In the genomic region with DNA sequence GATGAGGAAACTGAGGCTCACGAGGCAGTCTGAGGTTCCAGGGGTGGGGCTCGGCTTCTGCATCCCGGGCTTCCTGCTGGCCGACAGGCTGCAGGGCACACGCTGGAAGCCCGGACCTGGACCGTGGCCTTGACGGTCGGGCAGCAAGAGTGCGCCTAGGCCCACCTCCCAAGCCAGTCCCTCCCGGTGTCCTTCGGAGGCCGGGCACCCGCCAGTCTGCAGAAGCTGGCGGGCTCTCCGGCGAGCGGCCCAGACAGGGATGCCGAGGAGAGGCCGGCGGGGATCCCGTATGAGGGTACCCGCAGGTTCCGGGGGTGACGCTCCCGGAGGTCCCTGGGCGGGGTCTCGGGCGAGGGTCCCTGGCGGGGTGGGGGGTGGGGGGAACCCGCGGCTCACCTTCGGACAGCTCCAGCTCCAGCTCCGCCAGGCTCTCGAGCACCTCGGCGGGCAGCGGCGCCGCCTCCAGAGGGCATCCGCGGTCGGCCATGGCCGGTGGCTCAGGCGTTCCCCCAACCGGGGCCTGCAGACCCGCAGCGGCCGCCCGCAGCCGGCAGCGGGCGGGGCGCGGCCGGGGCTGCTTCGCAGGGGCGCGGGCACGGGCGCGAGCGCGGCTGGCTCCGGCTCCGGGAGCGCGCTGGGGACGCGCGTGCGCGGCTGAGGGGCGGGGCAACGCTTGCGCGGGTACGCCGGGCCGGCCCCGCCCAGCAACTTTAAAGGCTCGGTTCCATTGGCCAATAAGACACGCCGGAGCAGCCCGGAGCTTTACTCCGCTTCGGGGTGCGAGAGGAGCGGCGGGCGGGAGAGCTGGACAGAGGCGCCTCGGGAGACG, we compare ENCODE assay signal across 7 mouse cellular contexts. TPM values are rescaled to one million over a fixed set of nuclear protein-coding genes. Genes with fewer than 3 reads are reported as not detected.
DNase-seq lines count a peak whose midpoint lies in the region; ATAC-seq lines count a peak whose summit lies in the region.

A gene (minus strand): TSS at position 581 of the 829 bp plus-strand sequence.

- intact Hi-C loops in gastrocnemius, postnatal 36 days (cut with DNase I): no loop called here
- intact Hi-C loops in left cerebral cortex, postnatal 25 days (cut with DNase I): no loop called here

- H3K4me3 ChIP-seq in intestine, embryonic 15.5 days (replicated peaks): peak within 1 kb of the TSS; percentile 89
- H3K4me3 ChIP-seq in midbrain, embryonic 10.5 days: peak within 1 kb of the TSS; percentile 85

- H3K27me3 ChIP-seq in intestine, embryonic 15.5 days (replicated peaks): no peaks in the 10 kb centered on the region
- H3K27me3 ChIP-seq in midbrain, embryonic 10.5 days (ENCODE audit: low read depth, poor library complexity, severe bottlenecking): peaks cover 6% of the 10 kb centered on the region; the same call in 1 of the 2 replicates

- H3K4me1 ChIP-seq in intestine, embryonic 15.5 days (replicated peaks): peaks cover 8% of the 10 kb centered on the region; the same call in 1 of the 2 replicates
- peaks cover 25% of the 10 kb centered on the region for H3K4me1 ChIP-seq in midbrain, embryonic 10.5 days

- H3K9me3 ChIP-seq in intestine, embryonic 15.5 days: no peaks in the 10 kb centered on the region
- H3K9me3 ChIP-seq in midbrain, embryonic 10.5 days (replicated peaks): no peaks in the 10 kb centered on the region

- under 1% methylated on average over 93 of the region's 94 CpGs for WGBS in intestine, embryonic 15.5 days
- under 1% methylated on average over 87 of the region's 94 CpGs for WGBS in midbrain, embryonic 10.5 days

- DNase-seq in adrenal gland, adult 18-20 months (ENCODE audit: low spot score in 2 of 2): peak; percentile 97 to 98
- DNase-seq in embryo, embryonic 11 days: peak; percentile 96
- peak; percentile 91 to 94 for DNase-seq in gastrocnemius, postnatal 36 days
- peak; percentile 95 to 96 for DNase-seq in left cerebral cortex, postnatal 25 days (ENCODE audit: low spot score in 2 of 2)
- peak; percentile 91 for DNase-seq in midbrain, embryonic 10.5 days (ENCODE audit: low spot score)
- peak; percentile 97 for DNase-seq in right cerebral cortex, postnatal 4 days

- H3K27ac ChIP-seq in intestine, embryonic 15.5 days: peak within 1 kb of the TSS; percentile 81
- H3K27ac ChIP-seq in midbrain, embryonic 10.5 days (replicated peaks): peak within 1 kb of the TSS; percentile 94

- peak within 1 kb of the TSS; percentile 72 for H3K4me2 ChIP-seq in intestine, embryonic 15.5 days (replicated peaks)

- H3K36me3 ChIP-seq in intestine, embryonic 15.5 days: no peaks in the 10 kb centered on the region
- peaks cover 11% of the 10 kb centered on the region for H3K36me3 ChIP-seq in midbrain, embryonic 10.5 days

- peak; percentile 96 for ATAC-seq in intestine, embryonic 15.5 days

- H3K9ac ChIP-seq in intestine, embryonic 15.5 days: peak within 1 kb of the TSS; percentile 84

RNA-seq across cellular contexts. Expression of the gene that starts here (rescaled TPM):
- total RNA-seq in adrenal gland, adult 18-20 months (2021): 10 to 100 TPM; 22.1 to 23.7 TPM
- total RNA-seq in gastrocnemius, postnatal 36 days (2021): 1 to 10 TPM; 3.9 to 5.3 TPM
- 9.0 and 10.2 TPM in 2 replicates for polyA plus RNA-seq in intestine, embryonic 15.5 days (2015; fragmentation: Nextera tagmentation; extraction: Ambion mirVana)
- total RNA-seq in left cerebral cortex, postnatal 25 days (2021): 10 to 100 TPM; 52.7 to 57.4 TPM
- polyA plus RNA-seq in midbrain, embryonic 10.5 days (2016; fragmentation: Nextera tagmentation; extraction: Ambion mirVana): 5.6 and 6.4 TPM in 2 replicates

Comparison
In these comparisons a context has a peak if more than half of its experiments do, and no peak if none do; other contexts are left out.
1. Peak in every context shown above with its lines: DNase-seq, ATAC-seq, H3K4me3 ChIP-seq and H3K27ac ChIP-seq.